Mouse (Mus musculus): ENCODE measurements around the gene Slc38a7. TPM values are rescaled to one million over a fixed set of nuclear protein-coding genes. Genes with fewer than 3 reads are reported as not detected.

Gene Slc38a7
- polyA plus RNA-seq, 1 experiment from 2014 or later = 14.1 TPM

- H3K27ac ChIP-seq (ENCODE audit: low read depth) = no peak overlapping the region
- no peaks in the 10 kb centered on the region for H3K9me3 ChIP-seq (ENCODE audit: low read depth, low read length)
- no peaks in the 10 kb centered on the region for H3K27me3 ChIP-seq (ENCODE audit: insufficient read depth, low read length)
- peaks cover 4% of the 10 kb centered on the region for H3K36me3 ChIP-seq (ENCODE audit: insufficient read depth)
- no peak overlapping the region for H3K4me3 ChIP-seq (ENCODE audit: low read depth, low read length)
- no peaks in the 10 kb centered on the region for H3K4me1 ChIP-seq (ENCODE audit: insufficient read depth)
- 92% methylated on average over 2 of the region's 2 CpGs for WGBS
- ATAC-seq (ENCODE audit: insufficient read depth) (no peak), DNase-seq (no peak)
- TF ChIP-seq CTCF (IDR thresholded peaks at IDR 0.05; ENCODE audit: low read depth) = no peak
- no peak overlapping the region for H3K9ac ChIP-seq
- no peak overlapping the region for H3K4me2 ChIP-seq
Measured at GRCm38 (mm10) chr8:95850326-95850725, 3.0 kb downstream of the Slc38a7 start.

- DNase-seq = no peak
Measured at GRCm38 (mm10) chr8:95848734-95849464, 4.4 kb downstream of the Slc38a7 start.

GRCm38 (mm10) chr8:95848061-95848551, 5.2 kb downstream of the Slc38a7 start:
- no peak for ATAC-seq (ENCODE audit: insufficient read depth)
- DNase-seq = no peak
- TF ChIP-seq CTCF (IDR thresholded peaks at IDR 0.05; ENCODE audit: low read depth) = no peak

More at GRCm38 (mm10) chr8:95848734-95849464, 4.4 kb downstream of the Slc38a7 start:
- ATAC-seq (ENCODE audit: insufficient read depth) = no peak
- Histone ChIP-seq H3K9me3 (ENCODE audit: low read depth, low read length) (no peaks in the 10 kb centered on the region), H3K9ac (no peak overlapping the region), H3K4me2 (no peak overlapping the region), H3K27ac (ENCODE audit: low read depth) (no peak overlapping the region), H3K36me3 (ENCODE audit: insufficient read depth) (peaks cover 4% of the 10 kb centered on the region), H3K4me3 (ENCODE audit: low read depth, low read length) (no peak overlapping the region), H3K27me3 (ENCODE audit: insufficient read depth, low read length) (no peaks in the 10 kb centered on the region), H3K4me1 (ENCODE audit: insufficient read depth) (no peaks in the 10 kb centered on the region)
- TF ChIP-seq CTCF (IDR thresholded peaks at IDR 0.05; ENCODE audit: low read depth) = no peak
- 89% methylated on average over 19 of the region's 19 CpGs for WGBS

GRCm38 (mm10) chr8:95845026-95845425, 8.3 kb downstream of the Slc38a7 start:
- Histone ChIP-seq H3K27me3 (ENCODE audit: insufficient read depth, low read length) (no peaks in the 10 kb centered on the region), H3K4me1 (ENCODE audit: insufficient read depth) (no peaks in the 10 kb centered on the region), H3K4me3 (ENCODE audit: low read depth, low read length) (no peak overlapping the region), H3K9ac (no peak overlapping the region), H3K9me3 (ENCODE audit: low read depth, low read length) (no peaks in the 10 kb centered on the region), H3K36me3 (ENCODE audit: insufficient read depth) (peaks cover 15% of the 10 kb centered on the region), H3K27ac (ENCODE audit: low read depth) (no peak overlapping the region), H3K4me2 (no peak overlapping the region)
- DNase-seq = no peak
- ATAC-seq (ENCODE audit: insufficient read depth) = no peak
- TF ChIP-seq CTCF (IDR thresholded peaks at IDR 0.05; ENCODE audit: low read depth) = no peak
- WGBS = 86% methylated on average over 7 of the region's 7 CpGs

More at GRCm38 (mm10) chr8:95848061-95848551, 5.2 kb downstream of the Slc38a7 start:
- Histone ChIP-seq H3K27ac (ENCODE audit: low read depth) (no peak overlapping the region), H3K4me1 (ENCODE audit: insufficient read depth) (no peaks in the 10 kb centered on the region), H3K9me3 (ENCODE audit: low read depth, low read length) (no peaks in the 10 kb centered on the region), H3K4me2 (no peak overlapping the region), H3K4me3 (ENCODE audit: low read depth, low read length) (no peak overlapping the region), H3K9ac (no peak overlapping the region), H3K27me3 (ENCODE audit: insufficient read depth, low read length) (no peaks in the 10 kb centered on the region), H3K36me3 (ENCODE audit: insufficient read depth) (peaks cover 5% of the 10 kb centered on the region)
- WGBS = 77% methylated on average over 24 of the region's 24 CpGs

- H3K4me1 ChIP-seq (ENCODE audit: insufficient read depth) = no peaks in the 10 kb centered on the region
- WGBS = 89% methylated on average over 6 of the region's 6 CpGs
- H3K4me2 ChIP-seq = no peak overlapping the region
- H3K4me3 ChIP-seq (ENCODE audit: low read depth, low read length) = no peak overlapping the region
- no peak overlapping the region for H3K27ac ChIP-seq (ENCODE audit: low read depth)
- no peaks in the 10 kb centered on the region for H3K27me3 ChIP-seq (ENCODE audit: insufficient read depth, low read length)
- ATAC-seq (ENCODE audit: insufficient read depth) (no peak), DNase-seq (no peak)
- no peak for TF ChIP-seq CTCF (IDR thresholded peaks at IDR 0.05; ENCODE audit: low read depth)
- no peak overlapping the region for H3K9ac ChIP-seq
- H3K9me3 ChIP-seq (ENCODE audit: low read depth, low read length) = no peaks in the 10 kb centered on the region
- H3K36me3 ChIP-seq (ENCODE audit: insufficient read depth) = peaks cover 18% of the 10 kb centered on the region
Measured at GRCm38 (mm10) chr8:95843968-95844367, 9.4 kb downstream of the Slc38a7 start.

- H3K4me2 ChIP-seq = no peak overlapping the region
- WGBS = 89% methylated on average over 15 of the region's 15 CpGs
- ATAC-seq (ENCODE audit: insufficient read depth) (no peak), DNase-seq (no peak)
- no peaks in the 10 kb centered on the region for H3K4me1 ChIP-seq (ENCODE audit: insufficient read depth)
- no peaks in the 10 kb centered on the region for H3K9me3 ChIP-seq (ENCODE audit: low read depth, low read length)
- no peak overlapping the region for H3K4me3 ChIP-seq (ENCODE audit: low read depth, low read length)
- H3K9ac ChIP-seq = no peak overlapping the region
- peaks cover 25% of the 10 kb centered on the region; the same call in 1 of the 2 replicates for H3K36me3 ChIP-seq (ENCODE audit: insufficient read depth)
- no peak overlapping the region for H3K27ac ChIP-seq (ENCODE audit: low read depth)
- no peaks in the 10 kb centered on the region for H3K27me3 ChIP-seq (ENCODE audit: insufficient read depth, low read length)
- no peak for TF ChIP-seq CTCF (IDR thresholded peaks at IDR 0.05; ENCODE audit: low read depth)
Measured at GRCm38 (mm10) chr8:95841436-95841835, 11.9 kb downstream of the Slc38a7 start.

GRCm38 (mm10) chr8:95839289-95839688, 14.1 kb downstream of the Slc38a7 start:
- no peak for TF ChIP-seq CTCF (IDR thresholded peaks at IDR 0.05; ENCODE audit: low read depth)
- no peak overlapping the region for H3K27ac ChIP-seq (ENCODE audit: low read depth)
- H3K4me3 ChIP-seq (ENCODE audit: low read depth, low read length) = no peak overlapping the region
- H3K36me3 ChIP-seq (ENCODE audit: insufficient read depth) = peaks cover 25% of the 10 kb centered on the region; the same call in 1 of the 2 replicates
- DNase-seq = no peak
- no peak overlapping the region for H3K4me2 ChIP-seq
- H3K4me1 ChIP-seq (ENCODE audit: insufficient read depth) = no peaks in the 10 kb centered on the region
- ATAC-seq (ENCODE audit: insufficient read depth) = no peak
- H3K9me3 ChIP-seq (ENCODE audit: low read depth, low read length) = no peaks in the 10 kb centered on the region
- H3K9ac ChIP-seq = no peak overlapping the region
- WGBS = 97% methylated on average over 4 of the region's 4 CpGs
- H3K27me3 ChIP-seq (ENCODE audit: insufficient read depth, low read length) = no peaks in the 10 kb centered on the region

All from lung, embryonic 14.5 days (tissue).